Comparison of ENCODE assay signal across 7 mouse cellular contexts in the genomic region with DNA sequence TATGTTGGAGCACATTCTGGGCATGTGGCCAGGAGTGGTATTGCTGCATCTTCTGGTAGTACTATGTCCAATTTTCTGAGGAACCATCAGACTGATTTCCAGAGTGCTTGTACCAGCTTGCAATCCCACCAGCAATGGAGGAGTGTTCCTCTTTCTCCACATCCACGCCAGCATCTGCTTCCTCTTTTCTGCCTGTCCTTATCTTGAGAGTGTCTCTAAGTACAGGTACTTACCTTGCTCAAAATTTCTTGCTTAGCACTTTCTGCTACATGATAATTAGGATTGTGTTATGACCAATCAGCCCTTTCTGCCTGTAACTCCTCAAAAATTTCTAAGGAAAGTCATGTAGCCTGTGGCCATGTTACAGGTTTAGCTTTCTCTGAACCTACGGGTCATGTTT.
A peak's percentile ranks its signal among the peaks of the same experiment; 100 is the strongest.
DNase-seq lines count a peak whose midpoint lies in the region; ATAC-seq and TF ChIP-seq lines count a peak whose summit lies in the region.
"Not testable (repeated sequence)": the region's sequence is repeated elsewhere in the genome, so short reads cannot be mapped to it uniquely, and the experiment has no call there.

No protein-coding gene starts in this region.

- 80% methylated on average over 2 of the region's 2 CpGs for WGBS in embryonic facial prominence, embryonic 14.5 days
- WGBS in lung, embryonic 14.5 days, result 77% methylated on average over 2 of the region's 2 CpGs

- H3K4me2 ChIP-seq in embryonic facial prominence, embryonic 14.5 days (ENCODE audit: low read depth, low read length); lung, embryonic 14.5 days: not testable (repeated sequence)

- not testable (repeated sequence) for ATAC-seq in embryonic facial prominence, embryonic 14.5 days (ENCODE audit: low read depth); lung, embryonic 14.5 days (ENCODE audit: insufficient read depth)
- peak; percentile 61 for ATAC-seq in granulocyte monocyte progenitor cell, adult 5-6 weeks (replicated peaks; ENCODE audit: poor library complexity, severe bottlenecking)
- peak; percentile 61 for ATAC-seq in megakaryocyte progenitor cell, adult 5-6 weeks (replicated peaks; ENCODE audit: poor library complexity)

- TF ChIP-seq POLR2A in MEL (IDR thresholded peaks at IDR 0.05; ENCODE audit: control insufficient read depth in 1 of 2, insufficient read depth in 1 of 2, low read depth in 1 of 2, low read length in 2 of 2, poor library complexity in 1 of 2), result not testable (repeated sequence)

- not testable (repeated sequence) for H3K27ac ChIP-seq in MEL (ENCODE audit: control insufficient read depth, low read depth, low read length); embryonic facial prominence, embryonic 14.5 days (replicated peaks; ENCODE audit: low read depth, low read length); lung, embryonic 14.5 days (ENCODE audit: low read depth)

- not testable (repeated sequence) for TF ChIP-seq RAD21 in MEL (IDR thresholded peaks at IDR 0.05; ENCODE audit: low read depth, low read length)

- H3K36me3 ChIP-seq in MEL (ENCODE audit: control insufficient read depth in 1 of 2, insufficient read depth in 2 of 2, low read length in 2 of 2); embryonic facial prominence, embryonic 14.5 days (ENCODE audit: control insufficient read depth, insufficient read depth, low read length); lung, embryonic 14.5 days (ENCODE audit: insufficient read depth): not testable (repeated sequence)

- not testable (repeated sequence) for H3K9me3 ChIP-seq in MEL (replicated peaks; ENCODE audit: insufficient read depth, low read length); embryonic facial prominence, embryonic 14.5 days (ENCODE audit: control insufficient read depth, low read length); lung, embryonic 14.5 days (ENCODE audit: low read depth, low read length)

- H3K79me2 ChIP-seq in MEL (ENCODE audit: control insufficient read depth, insufficient read depth, low read length, poor library complexity), result not testable (repeated sequence)

- TF ChIP-seq EP300 in MEL (IDR thresholded peaks at IDR 0.05; ENCODE audit: low read depth in 1 of 2, low read length in 2 of 2), result not testable (repeated sequence)

- not testable (repeated sequence) for TF ChIP-seq CTCF in MEL (IDR thresholded peaks at IDR 0.05 in 2 of 3, conservative IDR thresholded peaks at IDR 0.05 in 1 of 3; ENCODE audit: control insufficient read depth in 1 of 3, insufficient read depth in 1 of 3, low read depth in 2 of 3, low read length in 3 of 3, poor library complexity in 1 of 3, severe bottlenecking in 1 of 3); lung, embryonic 14.5 days (IDR thresholded peaks at IDR 0.05; ENCODE audit: low read depth)

- not testable (repeated sequence) for H3K9ac ChIP-seq in MEL (ENCODE audit: control insufficient read depth, low read depth, low read length, poor library complexity, severe bottlenecking); embryonic facial prominence, embryonic 14.5 days (ENCODE audit: low read depth, low read length); lung, embryonic 14.5 days

- not testable (repeated sequence) for H3K4me1 ChIP-seq in MEL (ENCODE audit: control insufficient read depth in 1 of 2, insufficient read depth in 2 of 2, low read length in 2 of 2); embryonic facial prominence, embryonic 14.5 days (ENCODE audit: control insufficient read depth, insufficient read depth, low read length); lung, embryonic 14.5 days (ENCODE audit: insufficient read depth)

- DNase-seq in 416B (ENCODE audit: low read depth) (peak; percentile 44), MEL (ENCODE audit: low read depth, low spot score) (peak; percentile 5)
- DNase-seq in embryonic facial prominence, embryonic 14.5 days (ENCODE audit: low spot score), result peak; percentile 5
- DNase-seq in lung, embryonic 14.5 days, result peak; percentile 42
- peak; percentile 5 for DNase-seq in right cerebral cortex, postnatal 4 days

- not testable (repeated sequence) for H3K27me3 ChIP-seq in MEL (ENCODE audit: control insufficient read depth in 1 of 2, insufficient read depth in 2 of 2, low read length in 2 of 2); embryonic facial prominence, embryonic 14.5 days (replicated peaks; ENCODE audit: control insufficient read depth, insufficient read depth, low read length); lung, embryonic 14.5 days (ENCODE audit: insufficient read depth, low read length)

- H3K4me3 ChIP-seq in MEL (ENCODE audit: control insufficient read depth in 1 of 2, insufficient read depth in 1 of 2, low read depth in 2 of 2, low read length in 2 of 2); embryonic facial prominence, embryonic 14.5 days (ENCODE audit: low read depth, low read length); lung, embryonic 14.5 days (ENCODE audit: low read depth, low read length): not testable (repeated sequence)
